In the genomic region with DNA sequence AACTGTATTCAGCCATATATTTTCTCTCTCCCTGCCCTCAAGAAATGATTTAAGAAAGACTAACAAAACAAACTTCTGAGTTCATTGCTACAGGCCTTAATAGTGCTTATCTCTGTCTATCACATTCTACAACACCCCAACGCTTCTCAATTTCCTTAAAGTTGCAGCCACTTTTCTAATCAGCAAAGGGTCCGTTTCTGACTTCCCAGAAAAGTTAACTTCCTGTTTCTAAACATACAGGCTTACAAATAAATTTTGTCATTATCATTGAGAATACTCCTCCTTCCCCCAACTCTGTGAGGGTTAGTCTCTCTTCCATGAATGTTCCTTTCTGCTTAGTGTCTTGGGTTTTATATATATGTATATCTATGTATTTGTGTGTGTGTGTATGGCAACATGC, we compare ENCODE assay signal across 27 mouse cellular contexts. TPM values are rescaled to one million over a fixed set of nuclear protein-coding genes. Genes with fewer than 3 reads are reported as not detected.
DNase-seq lines count a peak whose midpoint lies in the region; ATAC-seq and TF ChIP-seq lines count a peak whose summit lies in the region.
"Had no signal": no experiment of that assay in that cellular context is flagged by ENCODE, and none has a peak within 500 bp of the region (broad histone marks: within the 10 kb centered on the region; RNA-seq: fewer than 3 reads in every experiment).

No protein-coding gene starts in this region.

- peak; percentile 47 for ATAC-seq in G1E (ENCODE audit: extremely low read depth, insufficient number of reproducible peaks, low FRiP score, poor library complexity, severe bottlenecking)
- ATAC-seq in liver, embryonic 15.5 days (ENCODE audit: insufficient read depth): no peak
- ATAC-seq in megakaryocyte-erythroid progenitor cell, adult 5-6 weeks (replicated peaks; ENCODE audit: low FRiP score, low TSS enrichment, poor library complexity, severe bottlenecking): 0 out of 2 replicates have a peak, but pooled peaks have one; percentile 33
- ATAC-seq in hindbrain, embryonic 16.5 days: no peak
- ATAC-seq: CD4-positive, CD25-positive, alpha-beta regulatory T cell, adult 4 months; forebrain, embryonic 16.5 days had no signal

- WGBS in liver, embryonic 15.5 days (ENCODE audit: insufficient replicate concordance): 5% methylated on average over 2 of the region's 2 CpGs
- WGBS in hindbrain, embryonic 16.5 days: 84% methylated on average over 2 of the region's 2 CpGs

- no peak overlapping the region; the same call in 1 of the 2 replicates for H3K4me2 ChIP-seq in liver, embryonic 15.5 days
- H3K4me2 ChIP-seq in hindbrain, embryonic 16.5 days (ENCODE audit: low read length): no peak overlapping the region
- H3K4me2 ChIP-seq: embryonic facial prominence, embryonic 13.5 days; hindbrain, embryonic 15.5 days; limb, embryonic 15.5 days; lung, embryonic 15.5 days had no signal

- H3K9ac ChIP-seq in liver, embryonic 15.5 days: no peak overlapping the region
- no peak overlapping the region for H3K9ac ChIP-seq in hindbrain, embryonic 16.5 days (ENCODE audit: low read depth, low read length)
- H3K9ac ChIP-seq: embryonic facial prominence, embryonic 13.5 days; hindbrain, embryonic 15.5 days; limb, embryonic 15.5 days; lung, embryonic 15.5 days had no signal

- TF ChIP-seq CTCF in G1E (IDR thresholded peaks at IDR 0.05; ENCODE audit: low read depth, low read length): no peak

- H3K27me3 ChIP-seq in G1E (ENCODE audit: insufficient read depth, low read length): no peaks in the 10 kb centered on the region
- H3K27me3 ChIP-seq in liver, embryonic 15.5 days: no peaks in the 10 kb centered on the region
- H3K27me3 ChIP-seq in hindbrain, embryonic 16.5 days (replicated peaks; ENCODE audit: control insufficient read depth, insufficient read depth, low read length): no peaks in the 10 kb centered on the region
- H3K27me3 ChIP-seq: embryonic facial prominence, embryonic 13.5 days; hindbrain, embryonic 15.5 days; limb, embryonic 15.5 days; lung, embryonic 15.5 days had no signal

- no peak for DNase-seq in G1E (ENCODE audit: low spot score)
- DNase-seq in c-Kit-positive CD71-positive TER-119-positive erythroid progenitor cells, embryonic 14.5 days (ENCODE audit: low spot score): peak; percentile 42
- no peak for DNase-seq in left cerebral cortex, postnatal 36 days (ENCODE audit: low spot score in 2 of 2)
- no peak for DNase-seq in left cerebral cortex, adult 18-20 months (ENCODE audit: low spot score in 2 of 2)
- DNase-seq: adrenal gland, adult 8-10 months; cerebellum, adult 11 months; cerebellum, adult 9-10 months; cerebellum, postnatal 36 days; gastrocnemius, postnatal 10 days; heart, postnatal 14 days; kidney, adult 18-20 months; kidney, postnatal 36 days; thymus, adult 2 months; thymus, postnatal 36 days had no signal

- no peaks in the 10 kb centered on the region for H3K9me3 ChIP-seq in G1E (replicated peaks)
- no peaks in the 10 kb centered on the region for H3K9me3 ChIP-seq in liver, embryonic 15.5 days (replicated peaks)
- H3K9me3 ChIP-seq in hindbrain, embryonic 16.5 days (ENCODE audit: control insufficient read depth, low read length): no peaks in the 10 kb centered on the region
- H3K9me3 ChIP-seq: embryonic facial prominence, embryonic 13.5 days; forebrain, embryonic 10.5 days; hindbrain, embryonic 10.5 days; hindbrain, embryonic 15.5 days; limb, embryonic 10.5 days; limb, embryonic 15.5 days; lung, embryonic 15.5 days had no signal

- no peak overlapping the region for H3K4me3 ChIP-seq in G1E (ENCODE audit: low read depth, low read length)
- H3K4me3 ChIP-seq in liver, embryonic 15.5 days (replicated peaks): no peak overlapping the region
- H3K4me3 ChIP-seq in hindbrain, embryonic 16.5 days (ENCODE audit: low read length): no peak overlapping the region
- H3K4me3 ChIP-seq: embryonic facial prominence, embryonic 13.5 days; forebrain, embryonic 10.5 days; hindbrain, embryonic 10.5 days; hindbrain, embryonic 15.5 days; layer of hippocampus, adult 2 months; limb, embryonic 10.5 days; limb, embryonic 15.5 days; lung, embryonic 15.5 days had no signal

- peak overlapping the region; percentile 76 for H3K27ac ChIP-seq in liver, embryonic 15.5 days (replicated peaks)
- no peak overlapping the region for H3K27ac ChIP-seq in hindbrain, embryonic 16.5 days (ENCODE audit: low read depth, low read length)
- H3K27ac ChIP-seq: embryonic facial prominence, embryonic 13.5 days; forebrain, embryonic 10.5 days; hindbrain, embryonic 10.5 days; hindbrain, embryonic 15.5 days; layer of hippocampus, adult 2 months; limb, embryonic 10.5 days; limb, embryonic 15.5 days; lung, embryonic 15.5 days had no signal

- intact Hi-C loops in left cerebral cortex, postnatal 36 days (cut with DNase I): no loop called here

- H3K36me3 ChIP-seq in G1E (replicated peaks): peaks cover 17% of the 10 kb centered on the region
- H3K36me3 ChIP-seq in liver, embryonic 15.5 days (replicated peaks): 0 out of 2 replicates have a peak, but pooled peaks cover 2% of the 10 kb centered on the region
- H3K36me3 ChIP-seq in hindbrain, embryonic 16.5 days (ENCODE audit: control insufficient read depth, insufficient read depth, low read length): no peaks in the 10 kb centered on the region
- H3K36me3 ChIP-seq: embryonic facial prominence, embryonic 13.5 days; hindbrain, embryonic 15.5 days; lung, embryonic 15.5 days had no signal

- peaks cover 61% of the 10 kb centered on the region for H3K4me1 ChIP-seq in G1E (ENCODE audit: insufficient read depth, low read depth, low read length)
- H3K4me1 ChIP-seq in liver, embryonic 15.5 days (replicated peaks): peaks cover 61% of the 10 kb centered on the region
- H3K4me1 ChIP-seq in hindbrain, embryonic 16.5 days (ENCODE audit: control insufficient read depth, insufficient read depth, low read depth, low read length): peaks cover 22% of the 10 kb centered on the region

RNA-seq across cellular contexts. Expression of a gene that starts 1.7 kb away (rescaled TPM):
- total RNA-seq in G1E (2014; fragmentation: Nextera tagmentation) (301 and 315 TPM in 2 replicates), G1E (2017) (98.6 and 104 TPM in 2 replicates)
- 83.9 and 104 TPM in 2 replicates for polyA plus RNA-seq in G1E (2012)
- 17.4 and 18.1 TPM in 2 replicates for polyA plus RNA-seq in liver, embryonic 15.5 days (2015; fragmentation: Nextera tagmentation; extraction: Ambion mirVana)
- total RNA-seq in megakaryocyte-erythroid progenitor cell, adult 5-6 weeks (2014; fragmentation: Nextera tagmentation): 96.8 and 100 TPM in 2 replicates
- 98.7 and 126 TPM in 2 replicates for total RNA-seq in megakaryocyte-erythroid progenitor cell, adult 5-6 weeks (2017)
- 100 to 1,000 TPM; 154 to 162 TPM for total RNA-seq in left cerebral cortex, postnatal 36 days (2021)
- 100 to 1,000 TPM; 168 to 179 TPM for total RNA-seq in left cerebral cortex, adult 18-20 months (2021)
- 31.7 and 33.1 TPM in 2 replicates for polyA plus RNA-seq in hindbrain, embryonic 16.5 days (2015; fragmentation: Nextera tagmentation; extraction: Ambion mirVana)

RNA-seq across cellular contexts. Expression of a gene that starts 2.1 kb away (rescaled TPM):
- 242 and 301 TPM in 2 replicates for total RNA-seq in G1E (2014; fragmentation: Nextera tagmentation)
- 253 and 328 TPM in 2 replicates for total RNA-seq in G1E (2017)
- polyA plus RNA-seq in G1E (2012): 20.5 and 21.7 TPM in 2 replicates
- 24.7 and 27.4 TPM in 2 replicates for polyA plus RNA-seq in liver, embryonic 15.5 days (2015; fragmentation: Nextera tagmentation; extraction: Ambion mirVana)
- 57.8 and 76.4 TPM in 2 replicates for total RNA-seq in megakaryocyte-erythroid progenitor cell, adult 5-6 weeks (2014; fragmentation: Nextera tagmentation)
- total RNA-seq in megakaryocyte-erythroid progenitor cell, adult 5-6 weeks (2017): 136 and 161 TPM in 2 replicates
- total RNA-seq in left cerebral cortex, postnatal 36 days (2021): 10 to 100 TPM; 13.3 to 15.9 TPM
- total RNA-seq in left cerebral cortex, adult 18-20 months (2021): 10 to 100 TPM; 20.0 to 21.1 TPM
- 18.4 and 19.9 TPM in 2 replicates for polyA plus RNA-seq in hindbrain, embryonic 16.5 days (2015; fragmentation: Nextera tagmentation; extraction: Ambion mirVana)

RNA-seq across cellular contexts. Expression of a gene that starts 43.8 kb away (rescaled TPM):
- total RNA-seq in G1E (2014; fragmentation: Nextera tagmentation) (30.5 and 41.2 TPM in 2 replicates), G1E (2017) (13.1 and 14.6 TPM in 2 replicates)
- polyA plus RNA-seq in G1E (2012): 2.1 and 3.2 TPM in 2 replicates
- 10.4 and 10.8 TPM in 2 replicates for polyA plus RNA-seq in liver, embryonic 15.5 days (2015; fragmentation: Nextera tagmentation; extraction: Ambion mirVana)
- 19.9 and 27.4 TPM in 2 replicates for total RNA-seq in megakaryocyte-erythroid progenitor cell, adult 5-6 weeks (2014; fragmentation: Nextera tagmentation)
- total RNA-seq in megakaryocyte-erythroid progenitor cell, adult 5-6 weeks (2017): 15.4 and 22.6 TPM in 2 replicates
- total RNA-seq in left cerebral cortex, postnatal 36 days (2021): 10 to 100 TPM; 14.0 to 15.1 TPM
- 10 to 100 TPM; 13.1 to 14.9 TPM for total RNA-seq in left cerebral cortex, adult 18-20 months (2021)
- 25.3 and 26.8 TPM in 2 replicates for polyA plus RNA-seq in hindbrain, embryonic 16.5 days (2015; fragmentation: Nextera tagmentation; extraction: Ambion mirVana)

RNA-seq across cellular contexts. Expression of a gene that starts 44.0 kb away (rescaled TPM):
- total RNA-seq in G1E (2014; fragmentation: Nextera tagmentation): 35.8 and 52.9 TPM in 2 replicates
- 27.8 and 29.6 TPM in 2 replicates for total RNA-seq in G1E (2017)
- 1.5 and 3.0 TPM in 2 replicates for polyA plus RNA-seq in G1E (2012)
- polyA plus RNA-seq in liver, embryonic 15.5 days (2015; fragmentation: Nextera tagmentation; extraction: Ambion mirVana): 10.9 and 11.8 TPM in 2 replicates
- total RNA-seq in megakaryocyte-erythroid progenitor cell, adult 5-6 weeks (2014; fragmentation: Nextera tagmentation): 8.1 and 13.7 TPM in 2 replicates
- 14.1 and 27.4 TPM in 2 replicates for total RNA-seq in megakaryocyte-erythroid progenitor cell, adult 5-6 weeks (2017)
- total RNA-seq in left cerebral cortex, postnatal 36 days (2021): 10 to 100 TPM; 34.5 to 44.9 TPM
- 10 to 100 TPM; 43.6 to 44.7 TPM for total RNA-seq in left cerebral cortex, adult 18-20 months (2021)
- polyA plus RNA-seq in hindbrain, embryonic 16.5 days (2015; fragmentation: Nextera tagmentation; extraction: Ambion mirVana): 35.8 and 37.6 TPM in 2 replicates

Comparison
In these comparisons a context has a peak if more than half of its experiments do, and no peak if none do; other contexts are left out.
1. ATAC-seq: peak in G1E (single experiment) and megakaryocyte-erythroid progenitor cell, adult 5-6 weeks (single experiment); none in liver, embryonic 15.5 days (single experiment) and hindbrain, embryonic 16.5 days (single experiment).